Mouse (Mus musculus): ENCODE measurements around the gene Dnajc13. TPM values are rescaled to one million over a fixed set of nuclear protein-coding genes. Genes with fewer than 3 reads are reported as not detected.

Gene Dnajc13
- total RNA-seq, 2 experiments from 2014 or later: 90.2 to 100 TPM

DNA sequence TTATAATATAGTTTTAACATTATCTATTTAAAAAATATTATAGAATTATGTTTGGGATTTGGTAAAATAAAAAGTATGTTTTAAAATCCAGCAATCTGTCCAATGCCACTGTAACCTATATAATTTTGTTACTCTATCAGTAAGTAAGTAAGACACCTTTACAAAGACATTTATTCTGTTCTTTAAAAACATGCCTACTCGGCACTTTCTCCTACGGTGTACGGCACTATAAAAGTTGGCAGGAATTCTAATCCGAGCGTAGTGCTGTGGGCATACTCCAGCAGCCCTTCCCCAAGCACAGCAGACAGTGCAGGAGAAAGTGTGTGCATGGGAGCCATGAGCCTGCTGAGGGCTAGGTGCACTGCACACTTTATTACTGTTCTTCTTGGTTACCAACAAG lies 75.7 kb downstream of the Dnajc13 start:
- DNase-seq: no peak
- intact Hi-C loops (cut with DNase I): no loop called here

- no peak for DNase-seq
- intact Hi-C loops (cut with DNase I): no loop called here
Measured at GRCm38 (mm10) chr9:104183181-104183580, 79.5 kb downstream of the Dnajc13 start.

- no peak for DNase-seq
- intact Hi-C loops (cut with DNase I): no loop called here
Measured at GRCm38 (mm10) chr9:104182328-104182727, 80.4 kb downstream of the Dnajc13 start.

DNA sequence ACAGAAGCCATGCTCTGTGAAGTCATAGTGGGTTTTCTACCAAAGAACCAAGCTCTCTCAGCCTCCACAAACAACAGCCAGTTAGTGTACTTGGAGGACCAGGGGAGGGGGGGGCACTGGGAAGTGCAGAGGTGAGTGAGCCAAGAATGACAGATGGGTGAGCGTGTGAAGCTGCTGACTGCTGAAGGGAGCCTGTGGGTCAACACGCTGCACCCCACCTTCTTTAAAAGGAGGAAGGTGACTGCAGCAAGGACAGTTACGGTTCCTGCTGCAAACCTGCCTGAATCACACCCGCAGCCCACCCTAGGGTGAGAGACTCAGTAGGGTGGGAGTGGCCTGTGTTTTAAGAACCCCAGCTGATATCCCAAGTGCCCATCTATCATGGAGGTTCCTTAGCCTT lies 81.1 kb downstream of the Dnajc13 start:
- DNase-seq: peak; percentile 28
- intact Hi-C loops (cut with DNase I): no loop called here

- DNase-seq: no peak
- intact Hi-C loops (cut with DNase I): no loop called here
Measured at GRCm38 (mm10) chr9:104180046-104180445, 82.7 kb downstream of the Dnajc13 start.

- intact Hi-C loops (cut with DNase I): no loop called here
Measured at GRCm38 (mm10) chr9:104172342-104172741, 90.4 kb downstream of the Dnajc13 start.

DNA sequence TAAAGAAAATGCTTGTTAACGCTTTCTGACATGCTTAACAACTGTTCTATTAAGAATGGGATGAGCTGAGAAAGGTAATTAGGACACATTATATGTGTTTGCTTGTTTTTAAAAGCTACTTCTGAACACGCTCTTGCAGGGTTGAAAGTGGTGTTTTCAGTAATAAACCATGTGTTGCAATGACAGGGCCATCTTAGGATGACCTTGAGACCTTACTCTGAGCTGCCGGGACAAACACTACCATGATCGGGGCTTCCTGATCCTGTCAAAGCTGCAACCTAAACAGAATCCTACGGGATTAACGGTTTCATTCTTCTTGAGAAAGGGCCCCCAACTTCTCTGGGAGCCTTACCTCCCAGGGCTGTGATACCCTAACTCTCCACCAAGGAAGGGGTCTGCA lies 91.1 kb downstream of the Dnajc13 start:
- DNase-seq: no peak
- intact Hi-C loops (cut with DNase I): no loop called here

More at GRCm38 (mm10) chr9:104172342-104172741, 90.4 kb downstream of the Dnajc13 start:
- no peak for DNase-seq

- intact Hi-C loops (cut with DNase I): loop anchor here (10.0 kb wide), 1 partner anchor 115 kb away; no protein-coding TSS in a partner anchor
- DNase-seq: no peak
Measured at GRCm38 (mm10) chr9:104169986-104170385, 92.7 kb downstream of the Dnajc13 start.

- DNase-seq: no peak
- intact Hi-C loops (cut with DNase I): loop anchor here (10.0 kb wide), 1 partner anchor 111 kb away; no protein-coding TSS in a partner anchor
Measured at GRCm38 (mm10) chr9:104165926-104166325, 96.8 kb downstream of the Dnajc13 start.

- no peak for DNase-seq
- intact Hi-C loops (cut with DNase I): loop anchor here (10.0 kb wide), 1 partner anchor 109 kb away; no protein-coding TSS in a partner anchor
Measured at GRCm38 (mm10) chr9:104164194-104164593, 98.5 kb downstream of the Dnajc13 start.

GRCm38 (mm10) chr9:104161117-104161516 lies 101.6 kb downstream of the Dnajc13 start:
- DNase-seq: no peak
- intact Hi-C loops (cut with DNase I): loop anchor here (10.0 kb wide), 1 partner anchor 106 kb away; no protein-coding TSS in a partner anchor

DNA sequence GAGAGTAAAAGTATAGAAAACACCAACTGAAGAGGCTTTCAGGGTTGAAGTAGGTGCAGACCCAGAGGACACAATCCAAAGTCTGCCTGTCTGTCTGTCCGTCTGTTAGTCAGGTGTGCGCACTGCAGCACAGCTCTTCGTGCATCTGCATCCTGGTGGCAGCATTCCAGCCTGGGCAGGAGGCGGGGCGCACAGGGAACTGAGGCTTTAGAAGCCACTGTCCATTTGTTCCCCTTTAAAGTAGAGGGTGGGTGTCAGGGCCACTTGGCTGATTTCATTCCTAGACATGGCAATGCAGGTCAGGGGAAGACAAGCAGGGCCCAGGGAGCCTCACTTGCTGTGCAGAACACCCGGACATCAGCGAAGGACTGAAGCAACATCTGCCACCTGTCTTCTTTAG lies 105.4 kb downstream of the Dnajc13 start:
- DNase-seq: no peak
- intact Hi-C loops (cut with DNase I): no loop called here

DNA sequence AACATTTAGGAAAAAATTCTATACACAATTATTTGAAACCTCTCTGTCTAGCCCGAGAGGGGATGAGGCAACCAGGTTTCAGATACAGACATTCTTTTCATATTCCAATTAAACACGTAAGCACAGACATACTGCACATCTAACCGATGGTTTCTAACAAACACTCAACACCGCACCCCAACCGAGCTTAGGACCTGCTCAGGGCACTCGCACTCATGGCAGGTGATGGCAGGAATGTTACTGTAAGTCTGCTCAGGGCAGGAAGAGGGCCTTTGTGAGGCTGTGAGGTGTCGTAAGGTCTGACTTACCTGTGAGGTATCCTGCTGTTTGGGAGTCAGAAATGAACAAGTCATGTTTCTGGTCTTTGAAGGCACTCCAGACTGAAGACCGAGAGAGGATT lies 106.2 kb downstream of the Dnajc13 start:
- intact Hi-C loops (cut with DNase I): no loop called here

GRCm38 (mm10) chr9:104155100-104155715 lies 107.5 kb downstream of the Dnajc13 start:
- DNase-seq: no peak
- intact Hi-C loops (cut with DNase I): no loop called here

More for the DNA sequence above, 106.2 kb downstream of the Dnajc13 start:
- no peak for DNase-seq

- intact Hi-C loops (cut with DNase I): no loop called here
- no peak for DNase-seq
Measured at GRCm38 (mm10) chr9:104152121-104152520, 110.6 kb downstream of the Dnajc13 start.

DNA sequence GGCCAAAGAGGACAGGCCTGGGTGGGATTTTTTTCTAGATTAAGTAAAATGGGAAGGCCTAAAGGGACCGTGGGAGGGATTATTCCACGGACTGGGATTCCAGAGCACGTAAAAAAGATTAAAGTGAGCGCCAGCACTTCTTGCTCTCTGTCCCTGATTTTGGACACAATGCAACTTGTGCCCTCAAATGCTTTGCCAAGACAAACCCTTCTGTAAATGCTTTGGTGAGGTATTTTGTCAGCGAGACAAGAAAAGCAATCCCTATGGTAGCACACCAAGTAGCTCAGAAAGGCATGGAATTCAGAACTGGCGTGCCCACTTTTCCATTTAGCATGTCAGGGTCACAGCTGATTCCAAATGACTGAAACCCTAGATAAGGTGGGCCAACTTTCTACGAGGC lies 113.8 kb downstream of the Dnajc13 start:
- no peak for DNase-seq
- intact Hi-C loops (cut with DNase I): no loop called here

- intact Hi-C loops (cut with DNase I): no loop called here
- no peak for DNase-seq
Measured at GRCm38 (mm10) chr9:104146683-104147082, 116.0 kb downstream of the Dnajc13 start.

DNA sequence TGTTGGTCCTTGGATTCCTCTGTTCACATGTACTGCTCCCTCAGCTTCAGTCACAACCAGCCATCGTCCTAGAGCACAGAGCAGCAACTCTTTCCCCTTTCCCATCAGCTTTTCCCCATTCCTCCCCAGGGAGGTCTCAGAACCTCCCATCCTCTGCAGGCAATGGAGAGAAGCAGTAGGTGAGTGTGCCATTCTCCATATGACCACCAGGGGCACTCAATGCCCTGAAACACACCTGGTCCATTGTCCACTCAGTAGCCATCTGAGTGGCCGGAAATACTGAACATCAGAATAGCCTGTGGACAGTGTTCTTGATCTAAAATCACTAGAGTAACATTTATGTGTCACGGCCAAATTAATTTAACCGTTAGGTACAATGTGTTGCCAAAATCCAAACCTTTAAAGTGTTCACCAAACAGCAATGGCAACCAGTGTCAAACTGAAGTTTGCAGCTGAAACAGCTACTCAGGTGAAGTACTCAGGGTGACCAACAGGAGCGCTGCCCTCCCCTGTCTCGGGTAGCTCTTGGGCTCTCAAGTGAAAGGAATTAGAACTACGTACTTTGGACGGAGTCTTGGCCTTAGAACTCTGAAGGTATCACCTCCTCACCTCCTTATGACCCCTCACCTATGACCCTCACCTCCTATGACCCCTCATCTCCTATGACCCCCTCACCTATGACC lies 118.3 kb downstream of the Dnajc13 start:
- no peak for DNase-seq
- intact Hi-C loops (cut with DNase I): no loop called here

- no peak for DNase-seq
- intact Hi-C loops (cut with DNase I): no loop called here
Measured at GRCm38 (mm10) chr9:104142805-104143204, 119.9 kb downstream of the Dnajc13 start.

GRCm38 (mm10) chr9:104140351-104140750 lies 122.4 kb downstream of the Dnajc13 start:
- intact Hi-C loops (cut with DNase I): no loop called here
- no peak for DNase-seq

DNA sequence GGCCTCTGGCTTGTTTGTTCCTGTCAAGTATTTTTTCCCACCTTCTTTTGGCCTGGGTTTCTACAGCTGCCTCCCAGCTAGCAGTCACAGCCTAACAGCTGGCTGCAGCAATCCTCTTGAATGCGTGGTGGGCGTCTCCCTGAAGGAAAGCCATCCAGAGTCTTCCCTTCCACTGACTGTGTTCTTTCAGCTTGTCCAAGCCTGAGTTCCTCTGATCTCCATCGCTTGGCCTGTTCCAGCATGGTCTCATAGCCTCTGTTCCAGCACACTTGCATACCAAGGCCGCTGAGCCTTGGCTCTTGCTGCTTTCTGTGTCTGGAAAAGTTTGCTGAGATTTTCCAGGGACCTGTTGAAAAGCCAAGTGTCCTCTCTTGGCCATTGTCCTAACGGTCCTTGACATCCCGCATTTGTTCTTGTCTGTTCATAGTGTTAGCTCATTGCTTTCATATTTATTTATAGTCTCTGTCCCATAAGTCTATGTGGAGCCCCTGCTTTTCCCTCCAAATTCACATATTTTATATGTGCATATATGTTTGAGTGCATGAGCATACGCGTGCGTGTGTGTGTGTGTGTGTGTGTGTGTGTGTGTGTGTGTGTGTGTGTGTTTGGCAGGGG lies 132.5 kb downstream of the Dnajc13 start:
- intact Hi-C loops (cut with DNase I): no loop called here
- no peak for DNase-seq

GRCm38 (mm10) chr9:104128110-104128509 lies 134.6 kb downstream of the Dnajc13 start:
- intact Hi-C loops (cut with DNase I): no loop called here
- DNase-seq: no peak

Measured in left cerebral cortex, postnatal 4 days (tissue).